Comparison of ENCODE assay signal across 1 mouse cellular context in genomic region chr19:4120496-4120895, GRCm38 (mm10).
TF ChIP-seq lines count a peak whose summit lies in the region.

No protein-coding gene starts in this region.

TF ChIP-seq in CH12.LX, 34 proteins besides CTCF, POLR2A, EP300 and RAD21:
- TF ChIP-seq MAX (IDR thresholded peaks at IDR 0.05; ENCODE audit: low read length) (no peak), POLR2AphosphoS2 (IDR thresholded peaks at IDR 0.05; ENCODE audit: low read depth, low read length) (no peak), GABPA (IDR thresholded peaks at IDR 0.05; ENCODE audit: insufficient replicate concordance, low read depth, low read length) (no peak), ETS1 (conservative IDR thresholded peaks at IDR 0.05; ENCODE audit: low read depth, low read length) (no peak), ZC3H11A (IDR thresholded peaks at IDR 0.05; ENCODE audit: low read depth, low read length) (no peak), SMC3 (IDR thresholded peaks at IDR 0.05; ENCODE audit: low read depth, low read length) (no peak), ZKSCAN1 (IDR thresholded peaks at IDR 0.05; ENCODE audit: borderline replicate concordance, low read depth, low read length) (no peak), SIN3A (IDR thresholded peaks at IDR 0.05; ENCODE audit: low read length) (no peak), ZNF384 (IDR thresholded peaks at IDR 0.05; ENCODE audit: low read depth, low read length) (no peak), NELFE (IDR thresholded peaks at IDR 0.05; ENCODE audit: low read depth, low read length) (no peak), USF1 (IDR thresholded peaks at IDR 0.05; ENCODE audit: low read depth, low read length) (no peak), PAX5 (IDR thresholded peaks at IDR 0.05; ENCODE audit: low read length) (no peak), TBP (conservative IDR thresholded peaks at IDR 0.05; ENCODE audit: low read depth, low read length) (no peak), BHLHE40 (IDR thresholded peaks at IDR 0.05; ENCODE audit: low read depth, low read length) (no peak), ZMIZ1 (IDR thresholded peaks at IDR 0.05; ENCODE audit: low read depth, low read length) (no peak), RCOR1 (conservative IDR thresholded peaks at IDR 0.05; ENCODE audit: low read depth, low read length) (no peak), TCF12 (IDR thresholded peaks at IDR 0.05; ENCODE audit: low read depth, low read length) (no peak), E2F4 (IDR thresholded peaks at IDR 0.05; ENCODE audit: insufficient replicate concordance, low read depth, low read length) (no peak), KAT2A (IDR thresholded peaks at IDR 0.05; ENCODE audit: insufficient replicate concordance, low read length) (no peak), USF2 (conservative IDR thresholded peaks at IDR 0.05; ENCODE audit: low read depth, low read length) (no peak)
